Mouse (Mus musculus) adrenal gland, adult 2 months (tissue): ENCODE measurements around the gene Rcor1. TPM values are rescaled to one million over a fixed set of nuclear protein-coding genes. Genes with fewer than 3 reads are reported as not detected.
A peak's percentile ranks its signal among the peaks of the same experiment; 100 is the strongest.

Experiments
- DNase-seq: peaks from one replicate; pipeline ENCODE4 v3.0.0; 2021
- polyA plus RNA-seq: library from polyadenylated mRNA; depleted of rRNA; stranded (reverse); fragments of >200 nt; gene quantifications from 2 replicates; pipeline ENCODE4 v1.2.3, GENCODE M21; 2012
- total RNA-seq, 2 experiments: library from RNA; stranded (reverse); gene quantifications; 2 replicates each; pipeline ENCODE4 v1.2.3; 2021

Gene Rcor1
- total and polyA plus RNA-seq, 3 experiments = 8.0 to 63.8 (median 35.7) TPM

GRCm38 (mm10) chr12:111021577-111021976 is 17.6 kb upstream of the Rcor1 start:
- no peak for DNase-seq

- DNase-seq = no peak
Observed at GRCm38 (mm10) chr12:111028176-111029167, 10.7 kb upstream of the Rcor1 start.

- no peak for DNase-seq
Observed at GRCm38 (mm10) chr12:111029291-111029890, 9.8 kb upstream of the Rcor1 start.

GRCm38 (mm10) chr12:111032839-111033238 is 6.3 kb upstream of the Rcor1 start:
- DNase-seq = no peak

- DNase-seq = no peak
Observed at GRCm38 (mm10) chr12:111035182-111035824, 3.8 kb upstream of the Rcor1 start.

- DNase-seq = no peak
Observed at GRCm38 (mm10) chr12:111036198-111036775, 2.9 kb upstream of the Rcor1 start.

- DNase-seq = peak; percentile 67
Observed at GRCm38 (mm10) chr12:111037241-111038180, 1.6 kb upstream of the Rcor1 start.

- peak; percentile 86 for DNase-seq
Observed at GRCm38 (mm10) chr12:111038231-111038975, 748 bp upstream of the Rcor1 start.

GRCm38 (mm10) chr12:111039771-111040530 is 800 bp downstream of the Rcor1 start:
- peak; percentile 68 for DNase-seq

- no peak for DNase-seq
Observed at GRCm38 (mm10) chr12:111040531-111040860, 1.3 kb downstream of the Rcor1 start.

- peak; percentile 55 for DNase-seq
Observed at GRCm38 (mm10) chr12:111041196-111041595, 2.0 kb downstream of the Rcor1 start.

GRCm38 (mm10) chr12:111042365-111042764 is 3.2 kb downstream of the Rcor1 start:
- DNase-seq = peak; percentile 32

- DNase-seq = no peak
Observed at GRCm38 (mm10) chr12:111044880-111045279, 5.7 kb downstream of the Rcor1 start.

- DNase-seq = no peak
Observed at GRCm38 (mm10) chr12:111046866-111047265, 7.7 kb downstream of the Rcor1 start.

GRCm38 (mm10) chr12:111048201-111048600 is 9.1 kb downstream of the Rcor1 start:
- no peak for DNase-seq

GRCm38 (mm10) chr12:111050256-111050655 is 11.1 kb downstream of the Rcor1 start:
- DNase-seq = no peak

- no peak for DNase-seq
Observed at GRCm38 (mm10) chr12:111063361-111063760, 24.2 kb downstream of the Rcor1 start.

- DNase-seq = no peak
Observed at GRCm38 (mm10) chr12:111064220-111064619, 25.1 kb downstream of the Rcor1 start.

- no peak for DNase-seq
Observed at GRCm38 (mm10) chr12:111065330-111065729, 26.2 kb downstream of the Rcor1 start.

GRCm38 (mm10) chr12:111067816-111068215 is 28.7 kb downstream of the Rcor1 start:
- DNase-seq = peak; percentile 74
